Mouse (Mus musculus): ENCODE data around the gene Rtp3. TPM values are rescaled to one million over a fixed set of nuclear protein-coding genes. Genes with fewer than 3 reads are reported as not detected.

The Rtp3 gene
- total RNA-seq, 2 experiments from 2014 or later: 0.92 to 0.93 TPM

DNA sequence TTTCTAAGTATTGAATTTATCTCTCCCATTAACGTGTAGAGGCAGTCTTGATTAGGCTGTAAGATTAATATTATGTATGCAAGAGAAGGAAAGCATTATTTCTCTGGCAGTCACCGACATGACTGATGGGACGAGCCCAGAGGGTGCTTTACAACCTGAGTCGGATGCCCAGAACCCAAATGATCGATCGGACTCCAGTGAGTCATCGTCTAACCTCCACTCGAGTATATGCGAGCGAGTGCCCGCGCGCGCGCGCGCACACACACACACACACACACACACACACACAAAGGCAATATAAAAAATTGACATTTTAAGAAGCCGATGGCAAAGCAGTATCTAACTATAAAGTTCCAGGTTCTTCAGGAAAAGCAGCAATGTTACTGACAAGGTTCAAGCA lies 45.0 kb downstream of the Rtp3 start:
- DNase-seq: no peak

DNA sequence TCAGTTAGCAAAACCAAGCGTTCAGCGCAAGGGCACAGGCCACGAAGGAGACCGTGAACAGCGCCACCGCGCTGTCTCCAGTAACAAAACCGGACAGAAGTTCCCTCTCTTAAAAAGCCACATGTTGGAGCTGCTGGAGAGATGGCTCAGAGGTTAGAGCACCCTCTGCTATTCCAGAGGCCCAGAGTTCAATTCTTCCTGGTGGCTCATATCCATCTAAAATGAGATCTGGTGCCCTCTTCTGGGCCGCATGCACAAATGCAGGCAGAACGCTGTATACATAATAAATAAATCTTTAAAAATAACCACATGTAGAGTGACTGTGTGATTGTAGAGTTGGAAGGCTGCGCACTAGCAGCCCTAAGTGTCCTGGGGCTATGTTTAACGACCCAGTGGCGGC lies 46.1 kb downstream of the Rtp3 start:
- no peak for DNase-seq

GRCm38 (mm10) chr9:110937506-110938490 lies 52.6 kb downstream of the Rtp3 start:
- DNase-seq: no peak

- DNase-seq: no peak
These were observed 54.4 kb downstream of the Rtp3 start for GRCm38 (mm10) chr9:110935941-110936340.

Other genes with a start within 250 kb of the Rtp3 start
- gene Myl3, start 248.7 kb downstream of the Rtp3 start, total RNA-seq (2021): 100 to 1,000 TPM; 260 to 321 TPM
- 10 to 100 TPM in 1 of 2 experiments, 1 to 10 TPM in 1; 4.1 to 11.8 TPM for gene Pth1r, start 243.4 kb downstream of the Rtp3 start, total RNA-seq (2021)
- gene Prss42, start 192.4 kb downstream of the Rtp3 start, total RNA-seq (2021): not detected
- not detected for gene Prss44, start 176.6 kb downstream of the Rtp3 start, total RNA-seq (2021)
- gene Prss43, start 163.9 kb downstream of the Rtp3 start, total RNA-seq (2021): not detected
- not detected for gene Prss45, start 156.0 kb downstream of the Rtp3 start, total RNA-seq (2021)
- under 1 TPM in 1 of 2 experiments, not detected in 1; 0.29 TPM for gene Prss46, start 146.1 kb downstream of the Rtp3 start, total RNA-seq (2021)
- gene Prss50, start 132.6 kb downstream of the Rtp3 start, total RNA-seq (2021): under 1 TPM in 1 of 2 experiments, not detected in 1; 0.41 TPM
- 1 to 10 TPM; 4.5 to 9.7 TPM for gene Als2cl, start 110.7 kb downstream of the Rtp3 start, total RNA-seq (2021)
- gene Tmie, start 110.5 kb downstream of the Rtp3 start, total RNA-seq (2021): under 1 TPM; 0.47 to 0.54 TPM
- gene Fam240a, start 73.7 kb downstream of the Rtp3 start, total RNA-seq (2021): under 1 TPM in 1 of 2 experiments, not detected in 1; 0.99 TPM
- gene Tdgf1, start 44.4 kb downstream of the Rtp3 start, total RNA-seq (2021): not detected
- 10 to 100 TPM; 10.6 to 13.7 TPM for gene Lrrc2, start 39.0 kb downstream of the Rtp3 start, total RNA-seq (2021)
- gene Ltf, start 28.7 kb upstream of the Rtp3 start, total RNA-seq (2021): 10 to 100 TPM in 1 of 2 experiments, 1 to 10 TPM in 1; 1.1 to 10.1 TPM
- 1 to 10 TPM; 4.7 to 4.8 TPM for gene Ccrl2, start 66.9 kb upstream of the Rtp3 start, total RNA-seq (2021)
- 10 to 100 TPM; 72.3 to 80.8 TPM for gene Lrrfip2, start 127.0 kb upstream of the Rtp3 start, total RNA-seq (2021)

Data from gastrocnemius, postnatal 10 days (tissue).